Mouse (Mus musculus) urinary bladder, adult 18-20 months (tissue): ENCODE measurements at regions not wholly inside any gene's neighbourhood (a gene's known extent, or its start where the extent isn't known, plus 50 kb on each side); places are given as distances from the start of the nearest gene placed in this dataset.
A peak's percentile ranks its signal among the peaks of the same experiment; 100 is the strongest.

Experiments
- DNase-seq, 2 experiments: peaks; one replicate each; pipeline ENCODE4 v3.0.0; 2022; ENCODE audit warnings: low spot score in 2 of 2, mixed read lengths in 2 of 2

GRCm38 (mm10) chr6:51272136-51272736 is 160.2 kb upstream of the Nfe2l3 start:
- no peak for DNase-seq

- DNase-seq: peak; percentile 8 to 14
These were observed 153.0 kb upstream of the Nfe2l3 start for GRCm38 (mm10) chr6:51279491-51279890.

- DNase-seq: no peak
These were observed 152.2 kb upstream of the Nfe2l3 start for GRCm38 (mm10) chr6:51280231-51280630.

- DNase-seq: peak in 1 of 2 experiments; percentile 27
These were observed 148.4 kb upstream of the Nfe2l3 start for GRCm38 (mm10) chr6:51283916-51284706.

GRCm38 (mm10) chr6:51284881-51285280 is 147.6 kb upstream of the Nfe2l3 start:
- no peak for DNase-seq

GRCm38 (mm10) chr6:51286836-51287235 is 145.6 kb upstream of the Nfe2l3 start:
- no peak for DNase-seq

GRCm38 (mm10) chr6:51287383-51287782 is 145.1 kb upstream of the Nfe2l3 start:
- no peak for DNase-seq

GRCm38 (mm10) chr6:51287807-51288206 is 144.7 kb upstream of the Nfe2l3 start:
- no peak for DNase-seq

GRCm38 (mm10) chr6:51288306-51289066 is 144.0 kb upstream of the Nfe2l3 start:
- DNase-seq: no peak

GRCm38 (mm10) chr6:51289067-51289725 is 143.3 kb upstream of the Nfe2l3 start:
- no peak for DNase-seq

GRCm38 (mm10) chr6:51300694-51301417 is 131.6 kb upstream of the Nfe2l3 start:
- no peak for DNase-seq

GRCm38 (mm10) chr6:51301831-51302230 is 130.6 kb upstream of the Nfe2l3 start:
- DNase-seq: no peak

- DNase-seq: no peak
These were observed 130.2 kb upstream of the Nfe2l3 start for GRCm38 (mm10) chr6:51302240-51302639.

GRCm38 (mm10) chr6:51318341-51318740 is 114.1 kb upstream of the Nfe2l3 start:
- no peak for DNase-seq

- DNase-seq: no peak
These were observed 112.5 kb upstream of the Nfe2l3 start for GRCm38 (mm10) chr6:51320019-51320418.

GRCm38 (mm10) chr6:51320676-51321419 is 111.6 kb upstream of the Nfe2l3 start:
- peak in 1 of 2 experiments; percentile 30 for DNase-seq

GRCm38 (mm10) chr6:51326103-51326829 is 106.2 kb upstream of the Nfe2l3 start:
- no peak for DNase-seq

GRCm38 (mm10) chr6:51329070-51329995 is 103.1 kb upstream of the Nfe2l3 start:
- DNase-seq: no peak
